Comparison of ENCODE assay signal across 8 mouse cellular contexts in genomic region chr3:108770725-108771368, GRCm38 (mm10). TPM values are rescaled to one million over a fixed set of nuclear protein-coding genes. Genes with fewer than 3 reads are reported as not detected.
DNase-seq lines count a peak whose midpoint lies in the region; ATAC-seq and TF ChIP-seq lines count a peak whose summit lies in the region.

No protein-coding gene starts in this region.

- no peaks in the 10 kb centered on the region for H3K27me3 ChIP-seq in heart, embryonic 11.5 days (ENCODE audit: control insufficient read depth, insufficient read depth, low read length)
- no peaks in the 10 kb centered on the region for H3K27me3 ChIP-seq in limb, embryonic 13.5 days
- no peaks in the 10 kb centered on the region for H3K27me3 ChIP-seq in midbrain, embryonic 15.5 days (replicated peaks)
- no peaks in the 10 kb centered on the region for H3K27me3 ChIP-seq in spleen, adult 2 months (ENCODE audit: control insufficient read depth, insufficient read depth, low read length)

- no peak overlapping the region for H3K4me3 ChIP-seq in heart, embryonic 11.5 days (ENCODE audit: low read depth, low read length)
- H3K4me3 ChIP-seq in limb, embryonic 13.5 days = no peak overlapping the region
- H3K4me3 ChIP-seq in midbrain, embryonic 15.5 days = no peak overlapping the region
- H3K4me3 ChIP-seq in spleen, adult 2 months (ENCODE audit: extremely low read depth, insufficient read depth, insufficient read length) = no peak overlapping the region

- peak; percentile 66 to 67 for DNase-seq in B cell, adult 2 months
- peak; percentile 21 to 74 for DNase-seq in adrenal gland, postnatal 36 days
- peak; percentile 85 for DNase-seq in kidney, adult 9 months
- peak; percentile 18 to 29 for DNase-seq in spleen, adult 2 months (ENCODE audit: low read depth in 1 of 2, low spot score in 2 of 2)

- H3K36me3 ChIP-seq in heart, embryonic 11.5 days (ENCODE audit: control insufficient read depth, insufficient read depth, low read length) = no peaks in the 10 kb centered on the region
- no peaks in the 10 kb centered on the region for H3K36me3 ChIP-seq in limb, embryonic 13.5 days
- H3K36me3 ChIP-seq in midbrain, embryonic 15.5 days (replicated peaks) = no peaks in the 10 kb centered on the region
- no peaks in the 10 kb centered on the region for H3K36me3 ChIP-seq in spleen, adult 2 months (ENCODE audit: control insufficient read depth, insufficient read depth, low read length)

- no peaks in the 10 kb centered on the region for H3K9me3 ChIP-seq in heart, embryonic 11.5 days (replicated peaks; ENCODE audit: control insufficient read depth, low read length)
- H3K9me3 ChIP-seq in limb, embryonic 13.5 days = no peaks in the 10 kb centered on the region
- H3K9me3 ChIP-seq in midbrain, embryonic 15.5 days = no peaks in the 10 kb centered on the region

- H3K27ac ChIP-seq in heart, embryonic 11.5 days (ENCODE audit: low read depth, low read length) = no peak overlapping the region
- peak overlapping the region; percentile 92 for H3K27ac ChIP-seq in limb, embryonic 13.5 days
- H3K27ac ChIP-seq in midbrain, embryonic 15.5 days = no peak overlapping the region
- no peak overlapping the region for H3K27ac ChIP-seq in spleen, adult 2 months (ENCODE audit: insufficient read depth, low read length)

- WGBS in heart, embryonic 11.5 days (ENCODE audit: insufficient replicate concordance) = 34% methylated on average over 6 of the region's 6 CpGs
- 13% methylated on average over 6 of the region's 6 CpGs for WGBS in limb, embryonic 13.5 days
- WGBS in midbrain, embryonic 15.5 days = 45% methylated on average over 6 of the region's 6 CpGs
- 52% methylated on average over 6 of the region's 6 CpGs for WGBS in spleen, adult 2 months

- TF ChIP-seq CTCF in spleen, adult 2 months (IDR thresholded peaks at IDR 0.05; ENCODE audit: extremely low read depth, insufficient read depth, insufficient read length, insufficient replicate concordance) = peak; percentile 25; the same call in 1 of the 2 replicates

- no peak overlapping the region for H3K9ac ChIP-seq in heart, embryonic 11.5 days (ENCODE audit: low read depth, low read length)
- H3K9ac ChIP-seq in limb, embryonic 13.5 days = no peak overlapping the region
- no peak overlapping the region for H3K9ac ChIP-seq in midbrain, embryonic 15.5 days

- no peaks in the 10 kb centered on the region for H3K4me1 ChIP-seq in heart, embryonic 11.5 days (ENCODE audit: control insufficient read depth, insufficient read depth, low read length)
- H3K4me1 ChIP-seq in limb, embryonic 13.5 days = peaks cover 35% of the 10 kb centered on the region
- no peaks in the 10 kb centered on the region for H3K4me1 ChIP-seq in midbrain, embryonic 15.5 days
- no peaks in the 10 kb centered on the region for H3K4me1 ChIP-seq in spleen, adult 2 months (ENCODE audit: control insufficient read depth, insufficient read depth, insufficient read length)

- TF ChIP-seq POLR2A in spleen, adult 2 months (IDR thresholded peaks at IDR 0.05; ENCODE audit: low read depth, low read length) = no peak

- ATAC-seq in erythroblast, adult 5-6 weeks (replicated peaks; ENCODE audit: low FRiP score, poor library complexity, severe bottlenecking) = peak; percentile 86
- ATAC-seq in heart, embryonic 11.5 days (replicated peaks; ENCODE audit: insufficient number of reproducible peaks, low FRiP score, low TSS enrichment) = peak; percentile 69; the same call in 1 of the 2 replicates
- peak; percentile 93 for ATAC-seq in limb, embryonic 13.5 days (ENCODE audit: low FRiP score, low read depth)
- peak; percentile 84 for ATAC-seq in midbrain, embryonic 15.5 days (replicated peaks)

- H3K4me2 ChIP-seq in heart, embryonic 11.5 days = no peak overlapping the region
- H3K4me2 ChIP-seq in limb, embryonic 13.5 days (replicated peaks) = peak overlapping the region; percentile 42
- H3K4me2 ChIP-seq in midbrain, embryonic 15.5 days = no peak overlapping the region

RNA-seq across cellular contexts. Expression of gene Aknad1, which starts 31.4 kb away (rescaled TPM):
- total RNA-seq in adrenal gland, postnatal 36 days (2021) = not detected
- 1.3 and 6.3 TPM in 2 replicates for total RNA-seq in erythroblast, adult 5-6 weeks (2015; ENCODE audit: low replicate concordance)
- 1.6 and 8.6 TPM in 2 replicates for total RNA-seq in erythroblast, adult 5-6 weeks (2017; ENCODE audit: low replicate concordance)
- polyA plus RNA-seq in heart, embryonic 11.5 days (2014; fragmentation: Nextera tagmentation; extraction: Ambion mirVana) = not detected in 2 replicates
- polyA plus RNA-seq in limb, embryonic 13.5 days (2015; fragmentation: Nextera tagmentation; extraction: Ambion mirVana) = 1.8 TPM in 2 replicates
- not detected in 2 replicates for polyA plus RNA-seq in midbrain, embryonic 15.5 days (2015; fragmentation: Nextera tagmentation; extraction: Ambion mirVana)
- 0.05 and 0.07 TPM in 2 replicates for polyA plus RNA-seq in spleen, adult 2 months (2012; rRNA removed)

RNA-seq across cellular contexts. Expression of gene Gpsm2, which starts 48.7 kb away (rescaled TPM):
- 1 to 10 TPM; 3.3 to 3.6 TPM for total RNA-seq in adrenal gland, postnatal 36 days (2021)
- 8.2 and 25.0 TPM in 2 replicates for total RNA-seq in erythroblast, adult 5-6 weeks (2015; ENCODE audit: low replicate concordance)
- 47.5 and 64.2 TPM in 2 replicates for total RNA-seq in erythroblast, adult 5-6 weeks (2017; ENCODE audit: low replicate concordance)
- polyA plus RNA-seq in heart, embryonic 11.5 days (2014; fragmentation: Nextera tagmentation; extraction: Ambion mirVana) = 27.2 and 31.3 TPM in 2 replicates
- polyA plus RNA-seq in limb, embryonic 13.5 days (2015; fragmentation: Nextera tagmentation; extraction: Ambion mirVana) = 96.7 and 103 TPM in 2 replicates
- 16.1 and 20.1 TPM in 2 replicates for polyA plus RNA-seq in midbrain, embryonic 15.5 days (2015; fragmentation: Nextera tagmentation; extraction: Ambion mirVana)
- polyA plus RNA-seq in spleen, adult 2 months (2012; rRNA removed) = 1.8 and 2.5 TPM in 2 replicates

Comparison
In these comparisons a context has a peak if more than half of its experiments do, and no peak if none do; other contexts are left out.
1. DNase-seq: peak in every context shown above with its lines; median percentile 85 in kidney, adult 9 months; 66 in B cell, adult 2 months; 48 in adrenal gland, postnatal 36 days; 24 in spleen, adult 2 months.